Mouse (Mus musculus): ENCODE results near the gene Ulk2. TPM values are rescaled to one million over a fixed set of nuclear protein-coding genes. Genes with fewer than 3 reads are reported as not detected.

The Ulk2 gene
- polyA plus RNA-seq, 1 experiment from 2014 or later, result 10.6 TPM

DNA sequence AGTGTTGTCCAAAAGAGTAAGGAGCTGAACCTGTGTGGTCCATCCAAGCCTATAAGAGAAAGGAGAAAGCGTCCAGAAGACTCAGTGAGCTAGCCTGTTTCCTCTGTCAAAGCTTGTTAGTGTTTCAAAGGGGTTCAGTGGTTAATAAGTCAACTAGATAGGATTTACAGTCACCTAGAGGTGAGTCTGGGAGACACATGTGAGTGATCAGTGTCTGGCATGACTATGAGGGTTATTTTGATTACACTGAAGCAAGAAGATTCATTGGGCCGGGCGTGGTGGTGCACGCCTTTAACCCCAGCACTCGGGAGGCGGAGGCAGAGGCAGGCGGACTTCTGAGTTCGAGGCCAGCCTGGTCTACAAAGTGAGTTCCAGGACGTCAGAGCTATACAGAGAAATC, 109.1 kb downstream of the Ulk2 start:
- Histone ChIP-seq H3K36me3 (replicated peaks) (peaks cover 98% of the 10 kb centered on the region), H3K27ac (no peak overlapping the region), H3K4me3 (no peak overlapping the region), H3K9me3 (no peaks in the 10 kb centered on the region), H3K4me1 (no peaks in the 10 kb centered on the region), H3K27me3 (ENCODE audit: poor library complexity, severe bottlenecking) (no peaks in the 10 kb centered on the region)
- DNase-seq (ENCODE audit: extremely low spot score, low spot score), result no peak
- WGBS, result 92% methylated on average over 9 of the region's 9 CpGs

DNA sequence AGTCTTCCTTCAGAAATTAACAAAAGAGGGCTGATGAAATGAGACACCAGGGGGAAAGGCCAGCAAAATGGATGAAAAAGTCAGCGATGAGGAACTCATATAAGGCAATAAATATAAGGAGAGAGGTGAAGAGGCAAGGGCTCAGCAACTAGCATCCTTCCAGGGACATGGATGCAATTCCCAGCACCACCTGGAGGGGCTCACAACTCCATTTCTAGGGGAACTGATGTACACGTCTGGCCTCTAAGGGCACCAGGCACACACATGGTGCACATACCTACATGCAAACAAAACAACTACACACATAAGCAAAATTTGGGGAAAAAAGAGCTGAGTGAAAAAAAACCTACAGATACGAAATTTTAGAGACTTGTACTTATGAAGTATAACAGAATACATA, 110.4 kb downstream of the Ulk2 start:
- DNase-seq (ENCODE audit: extremely low spot score, low spot score), result no peak
- Histone ChIP-seq H3K4me3 (no peak overlapping the region), H3K36me3 (replicated peaks) (peaks cover 98% of the 10 kb centered on the region), H3K9me3 (no peaks in the 10 kb centered on the region), H3K27ac (no peak overlapping the region), H3K27me3 (ENCODE audit: poor library complexity, severe bottlenecking) (no peaks in the 10 kb centered on the region), H3K4me1 (no peaks in the 10 kb centered on the region)
- 70% methylated on average over 3 of the region's 3 CpGs for WGBS

DNA sequence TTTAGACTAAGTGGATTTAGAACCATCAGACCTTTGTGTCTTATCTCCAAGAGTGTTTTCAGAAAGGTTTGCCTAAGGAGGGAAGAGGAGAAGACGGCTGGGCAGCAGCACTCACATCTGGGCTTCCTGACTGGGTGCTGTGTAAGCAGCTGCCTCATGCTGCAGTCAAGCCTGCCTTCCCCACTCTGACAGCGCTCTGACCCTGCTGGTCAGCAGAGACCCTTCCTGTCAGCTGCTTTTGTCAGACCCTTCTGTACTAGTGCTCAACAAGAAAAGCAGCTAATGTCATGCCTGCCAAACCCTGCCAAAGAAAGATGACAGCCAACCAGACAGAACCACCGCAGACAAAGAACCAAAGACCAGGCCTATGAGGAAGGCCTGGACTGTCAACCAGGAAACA, 111.1 kb downstream of the Ulk2 start:
- Histone ChIP-seq H3K27me3 (ENCODE audit: poor library complexity, severe bottlenecking) (no peaks in the 10 kb centered on the region), H3K4me3 (no peak overlapping the region), H3K9me3 (no peaks in the 10 kb centered on the region), H3K36me3 (replicated peaks) (peaks cover 98% of the 10 kb centered on the region), H3K4me1 (no peaks in the 10 kb centered on the region), H3K27ac (no peak overlapping the region)
- DNase-seq (ENCODE audit: extremely low spot score, low spot score), result no peak
- 90% methylated on average over 3 of the region's 3 CpGs for WGBS

DNA sequence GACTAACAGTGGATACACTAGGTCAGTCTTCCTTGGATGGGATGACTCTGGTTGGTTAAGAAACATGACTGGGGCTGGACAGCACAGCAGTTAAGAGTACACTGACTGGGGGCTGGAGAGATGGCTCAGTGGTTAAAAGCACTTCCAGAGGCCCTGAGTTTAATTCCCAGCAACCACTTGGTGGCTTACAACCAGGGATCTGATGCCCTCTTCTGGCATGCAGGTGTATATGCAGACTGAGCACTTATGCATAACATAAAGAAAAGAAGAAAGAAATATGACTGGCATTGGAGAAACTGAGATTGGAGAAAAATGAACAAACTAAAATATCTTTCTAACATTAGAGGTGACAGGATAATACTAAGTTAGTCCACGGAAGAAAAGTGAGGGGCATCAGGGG, 114.4 kb downstream of the Ulk2 start:
- 93% methylated on average over 1 of the region's 1 CpGs for WGBS
- Histone ChIP-seq H3K4me1 (no peaks in the 10 kb centered on the region), H3K4me3 (no peak overlapping the region), H3K27me3 (ENCODE audit: poor library complexity, severe bottlenecking) (no peaks in the 10 kb centered on the region), H3K9me3 (no peaks in the 10 kb centered on the region), H3K27ac (no peak overlapping the region), H3K36me3 (replicated peaks) (peaks cover 100% of the 10 kb centered on the region)
- no peak for DNase-seq (ENCODE audit: extremely low spot score, low spot score)

DNA sequence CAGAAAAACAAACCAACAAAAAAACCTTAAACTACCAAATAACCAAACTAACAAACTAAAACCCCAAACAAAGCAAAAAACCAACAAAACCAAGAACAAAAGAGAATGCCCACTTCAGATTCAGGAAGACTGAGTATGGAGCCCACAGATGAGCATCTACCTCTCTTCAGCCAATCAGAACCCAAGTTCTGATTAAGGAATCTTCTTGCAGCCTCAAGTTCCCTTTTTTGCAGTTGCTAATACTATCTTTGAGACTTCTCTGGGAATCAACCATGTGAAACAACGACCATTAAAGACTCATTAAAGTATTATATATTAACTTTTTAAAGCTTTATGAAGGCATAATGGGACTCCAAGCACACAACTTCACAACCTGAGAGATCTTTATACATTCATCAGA, 117.6 kb downstream of the Ulk2 start:
- H3K27ac ChIP-seq, result no peak overlapping the region
- no peaks in the 10 kb centered on the region for H3K9me3 ChIP-seq
- no peak for DNase-seq (ENCODE audit: extremely low spot score, low spot score)
- no peaks in the 10 kb centered on the region for H3K4me1 ChIP-seq
- H3K27me3 ChIP-seq (ENCODE audit: poor library complexity, severe bottlenecking), result no peaks in the 10 kb centered on the region
- H3K36me3 ChIP-seq (replicated peaks), result peaks cover 100% of the 10 kb centered on the region
- H3K4me3 ChIP-seq, result no peak overlapping the region
- 95% methylated on average over 1 of the region's 1 CpGs for WGBS

DNA sequence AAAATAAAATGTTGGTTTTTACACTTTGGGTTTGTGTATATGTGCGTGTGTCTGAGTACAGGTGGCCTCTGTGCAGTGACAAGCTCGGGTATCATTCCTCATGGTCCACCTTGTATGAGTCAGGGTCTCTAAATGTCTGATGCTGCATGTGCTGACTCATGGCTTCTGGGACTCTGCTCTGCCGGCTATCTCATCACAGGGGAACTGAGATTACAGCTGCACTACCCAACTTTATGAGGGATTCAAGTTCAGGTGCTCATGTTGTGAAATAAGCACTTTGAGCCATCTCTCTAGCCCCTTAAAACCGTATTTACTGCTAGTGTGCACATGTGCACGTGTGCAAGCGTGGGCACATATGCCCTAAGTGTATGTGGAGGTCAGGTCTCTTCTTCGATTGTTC, 122.2 kb downstream of the Ulk2 start:
- H3K4me3 ChIP-seq, result no peak overlapping the region
- no peaks in the 10 kb centered on the region for H3K4me1 ChIP-seq
- 93% methylated on average over 7 of the region's 7 CpGs for WGBS
- no peak for DNase-seq (ENCODE audit: extremely low spot score, low spot score)
- H3K27ac ChIP-seq, result no peak overlapping the region
- H3K9me3 ChIP-seq, result no peaks in the 10 kb centered on the region
- H3K27me3 ChIP-seq (ENCODE audit: poor library complexity, severe bottlenecking), result no peaks in the 10 kb centered on the region
- H3K36me3 ChIP-seq (replicated peaks), result peaks cover 96% of the 10 kb centered on the region

DNA sequence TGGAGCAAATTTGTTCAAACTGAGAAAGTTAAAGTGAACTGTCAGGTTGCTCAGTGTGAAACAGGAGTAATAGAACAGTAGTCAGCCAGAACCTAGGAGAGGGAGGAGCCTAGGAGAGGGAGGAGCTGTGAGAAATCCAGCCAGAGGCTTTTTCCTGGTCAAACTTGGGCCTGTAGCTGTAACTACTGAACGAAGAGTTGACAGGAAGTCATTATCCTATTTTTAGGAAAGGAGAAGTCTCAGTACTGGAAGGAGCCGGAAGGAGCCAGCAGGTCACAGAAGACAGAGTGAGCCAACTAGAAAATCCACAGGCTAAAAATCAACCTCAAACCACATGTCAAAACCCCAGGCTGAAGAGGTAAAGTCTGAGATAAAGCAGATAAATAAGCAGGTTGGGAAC, 126.8 kb downstream of the Ulk2 start:
- Histone ChIP-seq H3K27me3 (ENCODE audit: poor library complexity, severe bottlenecking) (no peaks in the 10 kb centered on the region), H3K4me3 (no peak overlapping the region), H3K9me3 (no peaks in the 10 kb centered on the region), H3K27ac (no peak overlapping the region), H3K4me1 (no peaks in the 10 kb centered on the region), H3K36me3 (replicated peaks) (peaks cover 68% of the 10 kb centered on the region)
- 73% methylated on average over 2 of the region's 2 CpGs for WGBS
- no peak for DNase-seq (ENCODE audit: extremely low spot score, low spot score)

Other genes starting within 250 kb of the Ulk2 start
- gene Grap, start 201.8 kb downstream of the Ulk2 start, polyA plus RNA-seq (2016; fragmentation: Nextera tagmentation; extraction: Ambion mirVana), result 9.0 and 9.8 TPM in 2 replicates
- gene Fam83g, start 171.0 kb downstream of the Ulk2 start, polyA plus RNA-seq (2016; fragmentation: Nextera tagmentation; extraction: Ambion mirVana), result 1.5 and 1.9 TPM in 2 replicates
- 0.07 and 0.12 TPM in 2 replicates for gene Slc5a10, start 134.2 kb downstream of the Ulk2 start, polyA plus RNA-seq (2016; fragmentation: Nextera tagmentation; extraction: Ambion mirVana)
- 45.7 and 46.5 TPM in 2 replicates for gene Prpsap2, start 93.0 kb downstream of the Ulk2 start, polyA plus RNA-seq (2016; fragmentation: Nextera tagmentation; extraction: Ambion mirVana)
- 14.7 and 15.7 TPM in 2 replicates for gene Akap10, start 75.2 kb upstream of the Ulk2 start, polyA plus RNA-seq (2016; fragmentation: Nextera tagmentation; extraction: Ambion mirVana)
- gene Specc1, start 101.7 kb upstream of the Ulk2 start, polyA plus RNA-seq (2016; fragmentation: Nextera tagmentation; extraction: Ambion mirVana), result 10.4 and 12.0 TPM in 2 replicates